Mouse (Mus musculus): ENCODE measurements at regions not wholly inside any gene's neighbourhood (a gene's known extent, or its start where the extent isn't known, plus 50 kb on each side); places are given as distances from the start of the nearest gene placed in this dataset.

- H3K36me3 ChIP-seq (ENCODE audit: control insufficient read depth, insufficient read depth) = no peaks in the 10 kb centered on the region
- 51% methylated on average over 8 of the region's 8 CpGs for WGBS
- H3K27ac ChIP-seq (ENCODE audit: low read depth, low read length) = no peak overlapping the region
- TF ChIP-seq CTCF (IDR thresholded peaks at IDR 0.05; ENCODE audit: low read depth) = no peak
- ATAC-seq = no peak
- H3K9ac ChIP-seq (ENCODE audit: low read depth, low read length) = no peak overlapping the region
- H3K9me3 ChIP-seq (ENCODE audit: control insufficient read depth) = no peaks in the 10 kb centered on the region
- no peak overlapping the region for H3K4me3 ChIP-seq (ENCODE audit: low read depth, low read length)
- no peaks in the 10 kb centered on the region for H3K27me3 ChIP-seq (replicated peaks; ENCODE audit: control insufficient read depth, insufficient read depth, low read length)
- no peak overlapping the region for H3K4me2 ChIP-seq (replicated peaks; ENCODE audit: low read depth)
- H3K4me1 ChIP-seq (replicated peaks; ENCODE audit: control insufficient read depth, insufficient read depth, low read length) = no peaks in the 10 kb centered on the region
These were observed 54.3 kb upstream of the Bmp2 start for GRCm38 (mm10) chr2:133497541-133498185.

- ATAC-seq = no peak; the same call in 1 of the 2 replicates
- Histone ChIP-seq H3K27me3 (replicated peaks; ENCODE audit: control insufficient read depth, insufficient read depth, low read length) (no peaks in the 10 kb centered on the region), H3K4me1 (replicated peaks; ENCODE audit: control insufficient read depth, insufficient read depth, low read length) (no peaks in the 10 kb centered on the region), H3K9ac (ENCODE audit: low read depth, low read length) (no peak overlapping the region), H3K27ac (ENCODE audit: low read depth, low read length) (no peak overlapping the region), H3K4me2 (replicated peaks; ENCODE audit: low read depth) (no peak overlapping the region), H3K9me3 (ENCODE audit: control insufficient read depth) (no peaks in the 10 kb centered on the region), H3K36me3 (ENCODE audit: control insufficient read depth, insufficient read depth) (no peaks in the 10 kb centered on the region), H3K4me3 (ENCODE audit: low read depth, low read length) (no peak overlapping the region)
- WGBS = 50% methylated on average over 2 of the region's 2 CpGs
- no peak for TF ChIP-seq CTCF (IDR thresholded peaks at IDR 0.05; ENCODE audit: low read depth)
These were observed 53.8 kb upstream of the Bmp2 start for GRCm38 (mm10) chr2:133498186-133498571.

- Histone ChIP-seq H3K4me2 (replicated peaks; ENCODE audit: low read depth) (peak overlapping the region; percentile 49), H3K9ac (ENCODE audit: low read depth, low read length) (no peak overlapping the region), H3K36me3 (ENCODE audit: control insufficient read depth, insufficient read depth) (no peaks in the 10 kb centered on the region), H3K4me3 (ENCODE audit: low read depth, low read length) (no peak overlapping the region), H3K27ac (ENCODE audit: low read depth, low read length) (peak overlapping the region; percentile 63), H3K9me3 (ENCODE audit: control insufficient read depth) (no peaks in the 10 kb centered on the region), H3K27me3 (replicated peaks; ENCODE audit: control insufficient read depth, insufficient read depth, low read length) (no peaks in the 10 kb centered on the region), H3K4me1 (replicated peaks; ENCODE audit: control insufficient read depth, insufficient read depth, low read length) (no peaks in the 10 kb centered on the region)
- TF ChIP-seq CTCF (IDR thresholded peaks at IDR 0.05; ENCODE audit: low read depth) = no peak
- ATAC-seq = peak; percentile 71
- WGBS = 30% methylated on average over 3 of the region's 3 CpGs
These were observed 53.2 kb upstream of the Bmp2 start for GRCm38 (mm10) chr2:133498717-133499143.

GRCm38 (mm10) chr2:133499904-133500303 is 52.1 kb upstream of the Bmp2 start:
- Histone ChIP-seq H3K4me2 (replicated peaks; ENCODE audit: low read depth) (no peak overlapping the region), H3K9ac (ENCODE audit: low read depth, low read length) (no peak overlapping the region), H3K9me3 (ENCODE audit: control insufficient read depth) (no peaks in the 10 kb centered on the region), H3K36me3 (ENCODE audit: control insufficient read depth, insufficient read depth) (no peaks in the 10 kb centered on the region), H3K27ac (ENCODE audit: low read depth, low read length) (no peak overlapping the region), H3K4me3 (ENCODE audit: low read depth, low read length) (no peak overlapping the region), H3K27me3 (replicated peaks; ENCODE audit: control insufficient read depth, insufficient read depth, low read length) (no peaks in the 10 kb centered on the region), H3K4me1 (replicated peaks; ENCODE audit: control insufficient read depth, insufficient read depth, low read length) (no peaks in the 10 kb centered on the region)
- no peak for ATAC-seq
- TF ChIP-seq CTCF (IDR thresholded peaks at IDR 0.05; ENCODE audit: low read depth) = no peak
- WGBS = 19% methylated on average over 3 of the region's 3 CpGs

Data from intestine, postnatal 0 days (tissue).